Mouse (Mus musculus) cerebellum, adult 9-10 months (tissue): ENCODE data around the gene Btbd3.
A peak's percentile ranks its signal among the peaks of the same experiment; 100 is the strongest.

Source experiments
- DNase-seq: peaks from one replicate; pipeline ENCODE4 v3.0.0; 2022

Gene Btbd3

GRCm38 (mm10) chr2:138256411-138256810 is at the start of gene Btbd3:
Btbd3 (plus strand) TSS chr2:138256565.
- DNase-seq, result peak; percentile 98

DNA sequence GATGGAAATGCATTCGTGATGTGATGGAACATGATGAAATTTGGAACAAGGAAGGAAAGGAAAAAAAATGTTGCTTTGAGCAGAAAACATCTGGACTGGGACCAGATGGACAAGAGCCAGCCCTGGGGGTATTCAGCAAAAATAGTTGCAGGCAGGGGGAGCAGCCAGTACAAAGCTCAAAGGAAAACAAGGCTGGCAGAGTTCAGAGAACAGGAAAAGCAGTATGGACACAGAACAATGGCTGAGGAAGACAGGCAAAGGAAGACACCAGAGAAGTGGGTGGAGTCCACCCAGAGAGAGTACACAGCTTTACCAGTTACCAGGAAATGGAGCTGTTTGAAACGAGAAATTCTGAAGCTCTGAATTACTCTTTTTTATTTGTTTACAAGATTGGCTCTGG is 40.8 kb upstream of the Btbd3 start:
- DNase-seq, result peak; percentile 9

DNA sequence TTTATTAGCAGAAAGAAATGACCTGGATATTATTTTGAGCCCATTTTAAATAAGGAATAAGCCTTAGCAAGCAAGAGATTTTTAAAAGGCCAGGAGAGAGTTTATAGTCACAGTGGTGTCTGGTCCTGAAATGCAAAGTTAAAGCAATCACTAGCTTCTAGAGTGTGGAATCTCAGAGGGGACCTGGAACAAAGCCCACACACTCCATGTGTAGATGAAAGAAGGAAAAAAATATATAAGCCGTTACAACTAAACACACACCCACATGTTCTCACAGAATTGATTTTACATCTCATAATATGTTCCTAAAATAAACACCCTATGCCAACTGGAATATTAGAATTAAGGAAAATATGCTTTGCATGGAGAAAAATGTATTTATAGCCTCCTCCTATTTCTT is 36.1 kb upstream of the Btbd3 start:
- DNase-seq, result no peak

GRCm38 (mm10) chr2:138232247-138232646 is 24.1 kb upstream of the Btbd3 start:
- no peak for DNase-seq

GRCm38 (mm10) chr2:138236149-138236548 is 20.2 kb upstream of the Btbd3 start:
- no peak for DNase-seq

- DNase-seq, result no peak
Measured at GRCm38 (mm10) chr2:138242452-138242851, 13.9 kb upstream of the Btbd3 start.

DNA sequence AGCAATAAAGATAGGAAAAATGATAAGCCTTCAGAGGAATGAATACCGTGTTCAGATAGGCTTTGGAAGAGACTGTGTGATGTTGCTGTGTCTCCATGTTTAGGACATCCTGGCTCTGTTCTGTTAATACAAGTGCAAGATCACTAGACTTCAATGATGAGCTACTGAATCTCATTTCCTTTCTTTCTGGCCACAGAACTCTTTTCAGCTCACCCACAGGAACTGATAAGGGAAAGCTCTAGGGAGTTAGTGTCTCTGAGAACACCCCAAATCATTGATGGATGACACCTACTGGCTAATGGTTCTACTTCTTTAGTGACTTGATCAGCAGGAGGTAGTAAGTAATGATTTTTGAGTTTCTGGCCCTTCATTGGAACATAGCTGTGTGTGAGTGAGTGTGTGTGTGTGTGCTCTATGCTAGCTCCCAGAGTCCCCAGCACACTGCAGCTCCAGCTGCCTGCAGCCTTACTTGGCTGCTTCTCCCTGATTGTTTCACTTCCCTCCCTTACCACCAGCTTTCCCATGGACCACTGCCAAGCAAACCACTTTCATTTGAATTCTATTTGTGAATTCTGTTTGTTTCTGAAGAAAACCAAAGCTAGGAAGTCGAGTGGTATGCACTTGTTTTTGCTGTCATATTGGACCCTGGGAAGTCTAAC is 10.6 kb upstream of the Btbd3 start:
- DNase-seq, result peak; percentile 11

GRCm38 (mm10) chr2:138247986-138248385 is 8.4 kb upstream of the Btbd3 start:
- DNase-seq, result no peak

GRCm38 (mm10) chr2:138256851-138257471 is 596 bp downstream of the Btbd3 start:
- peak; percentile 57 for DNase-seq

DNA sequence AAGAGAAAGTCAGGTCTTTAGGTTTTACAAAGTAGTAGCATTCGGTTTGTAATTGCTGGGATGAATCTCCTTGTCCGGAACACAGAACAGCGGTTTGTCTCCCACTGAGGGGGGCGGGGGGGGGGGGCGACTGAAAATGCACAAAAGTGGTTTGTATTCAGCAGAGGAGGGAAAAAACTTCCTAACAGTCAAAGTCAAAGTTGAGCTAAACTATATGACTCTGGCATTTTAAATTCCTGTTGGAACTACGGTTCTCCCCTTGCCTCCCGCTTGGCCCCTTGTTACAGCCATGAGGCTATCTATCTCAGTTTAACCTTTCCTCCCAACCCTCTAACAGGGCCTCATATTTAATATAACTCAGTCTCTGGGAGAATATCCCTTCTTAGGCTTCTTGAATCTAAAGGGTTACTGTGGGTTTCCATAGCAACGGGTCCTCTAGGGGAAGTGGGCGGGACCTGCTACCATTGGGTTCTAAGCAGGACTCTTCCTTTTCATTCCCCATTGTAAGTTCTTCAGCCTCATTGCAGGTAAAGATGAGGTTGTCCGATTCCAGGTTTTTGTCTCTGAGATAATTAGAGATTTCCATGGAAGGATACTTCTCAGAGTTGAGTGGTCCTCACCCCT is 1.4 kb downstream of the Btbd3 start:
- peak; percentile 82 for DNase-seq

DNA sequence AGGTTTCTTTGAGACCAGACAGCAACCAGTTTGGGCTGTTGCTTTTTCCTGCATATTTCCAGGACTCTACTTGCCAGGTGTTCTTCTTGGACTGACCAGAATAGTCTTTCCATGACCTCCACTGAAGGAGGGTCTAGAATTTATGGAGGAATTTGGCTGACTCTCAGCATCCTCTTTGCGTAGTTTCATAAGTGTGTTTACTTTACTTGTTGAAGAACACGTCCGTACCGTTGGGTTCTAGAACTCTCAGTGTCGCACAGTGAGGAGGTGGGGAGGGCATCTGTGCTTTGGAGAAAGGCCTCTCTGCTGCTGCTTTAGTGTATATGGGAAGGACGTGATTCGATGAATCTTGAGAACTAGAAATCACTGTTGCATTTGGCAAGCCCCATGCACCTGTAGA is 4.8 kb downstream of the Btbd3 start:
- DNase-seq, result peak; percentile 25

DNA sequence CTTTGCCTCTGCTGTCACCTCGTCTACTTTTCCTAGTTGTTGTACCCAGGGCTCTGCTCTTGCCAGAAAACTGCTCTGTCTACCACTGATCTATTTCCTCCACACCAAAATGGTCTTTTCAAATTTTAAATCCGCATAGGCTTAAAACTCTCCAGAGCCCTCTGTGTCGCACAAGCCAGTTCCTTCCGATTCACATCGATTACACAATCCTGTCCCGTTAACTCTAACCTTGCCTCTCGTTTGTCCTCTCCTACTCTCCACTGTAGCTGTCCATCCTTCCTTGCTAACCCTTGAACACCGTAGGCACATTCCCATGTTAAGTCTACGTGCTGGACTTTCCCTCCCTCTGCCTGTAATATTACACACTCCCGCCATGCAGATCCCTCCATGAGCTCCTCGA is 6.5 kb downstream of the Btbd3 start:
- DNase-seq, result peak; percentile 16

- DNase-seq, result peak; percentile 53
Measured at GRCm38 (mm10) chr2:138265356-138266005, 9.1 kb downstream of the Btbd3 start.

- peak; percentile 26 for DNase-seq
Measured at GRCm38 (mm10) chr2:138266679-138267078, 10.3 kb downstream of the Btbd3 start.

- peak; percentile 66 for DNase-seq
Measured at GRCm38 (mm10) chr2:138267852-138268513, 11.6 kb downstream of the Btbd3 start.

GRCm38 (mm10) chr2:138269330-138269729 is 13.0 kb downstream of the Btbd3 start:
- DNase-seq, result peak; percentile 15

DNA sequence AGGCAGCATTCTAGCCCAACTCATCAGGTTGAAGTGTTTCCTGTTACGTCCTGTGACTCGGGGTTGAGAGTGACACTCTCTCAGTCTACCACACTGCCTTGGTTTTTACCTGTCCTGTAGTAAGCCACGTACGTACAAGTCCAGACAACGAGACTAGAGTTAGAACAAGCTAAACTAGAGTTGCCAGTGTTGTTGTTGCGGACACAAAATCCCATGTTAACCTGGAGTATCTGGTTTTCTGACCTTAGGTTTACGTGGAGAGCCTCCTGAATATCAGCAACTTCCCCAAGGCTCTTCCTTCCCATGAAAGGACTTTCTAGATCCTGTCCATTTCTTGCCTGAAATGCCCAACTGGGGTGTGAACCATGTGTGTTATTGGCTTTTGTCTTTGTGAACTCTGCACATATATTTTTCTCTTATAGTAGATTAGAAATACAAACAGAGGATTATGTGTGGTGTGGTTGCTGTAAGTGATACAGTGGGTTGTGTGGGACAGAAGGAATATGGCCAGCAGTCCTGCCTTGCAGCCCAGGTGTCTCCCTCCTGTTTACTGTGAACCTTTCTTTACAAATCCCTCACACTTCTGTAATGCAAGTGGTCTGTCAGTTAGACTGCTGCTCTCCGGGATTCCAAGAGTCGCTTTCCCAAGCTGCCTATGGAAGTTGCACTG is 17.2 kb downstream of the Btbd3 start:
- DNase-seq, result no peak

- no peak for DNase-seq
Measured at GRCm38 (mm10) chr2:138274086-138274485, 17.7 kb downstream of the Btbd3 start.

GRCm38 (mm10) chr2:138277842-138278691 is 21.7 kb downstream of the Btbd3 start:
- peak; percentile 95 for DNase-seq

- no peak for DNase-seq
Measured at GRCm38 (mm10) chr2:138278853-138279640, 22.7 kb downstream of the Btbd3 start.

GRCm38 (mm10) chr2:138279641-138280040 is 23.3 kb downstream of the Btbd3 start:
- DNase-seq, result peak; percentile 63
